Mouse (Mus musculus): ENCODE data around the gene Soat2. TPM values are rescaled to one million over a fixed set of nuclear protein-coding genes. Genes with fewer than 3 reads are reported as not detected.

Gene Soat2
- polyA plus RNA-seq, 1 experiment from 2014 or later, result 0.09 TPM

DNA sequence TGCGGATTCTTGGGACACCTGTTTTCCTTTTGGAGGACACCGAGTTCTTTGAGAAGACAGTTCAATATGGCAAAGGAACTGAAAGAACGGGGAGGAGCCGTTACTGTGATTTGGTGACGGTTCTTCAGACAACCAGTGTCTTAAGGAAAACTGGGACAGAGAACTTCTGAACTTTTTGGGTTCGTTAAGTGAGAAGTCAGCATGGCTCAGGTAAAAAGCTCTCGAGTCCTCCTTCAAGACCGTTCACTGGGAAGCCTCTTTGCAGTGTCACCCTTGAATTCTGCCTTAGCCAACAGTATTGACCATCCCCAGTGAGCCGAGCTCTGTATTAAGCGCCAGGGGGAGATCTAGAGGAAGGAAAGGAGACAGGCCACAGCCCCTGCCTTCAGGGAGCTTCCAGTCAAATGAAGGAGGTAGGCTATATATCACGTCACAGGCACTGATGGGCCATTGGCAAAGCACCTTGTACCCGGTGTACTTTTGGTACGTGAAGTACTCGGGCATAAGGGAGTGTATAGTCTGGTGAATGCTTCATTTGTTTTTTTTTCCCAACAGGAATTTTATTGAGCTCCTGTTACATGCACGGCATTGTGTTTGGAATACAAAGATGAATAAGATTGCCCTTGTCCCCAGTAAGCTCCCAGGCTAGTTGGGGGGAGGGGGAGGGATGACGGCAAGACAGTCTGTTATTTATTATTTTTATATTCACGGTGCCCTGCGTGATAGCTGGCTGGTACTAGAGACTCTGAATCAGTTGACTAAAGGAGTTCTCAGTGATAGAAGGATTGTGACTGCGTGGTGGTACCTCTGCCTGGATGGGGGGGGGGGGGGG, 54.6 kb downstream of the Soat2 start, which contains the start of gene Csad:
Gene Csad, minus strand, starts transcription at position 51 of the 832 bp plus-strand sequence.
- 68% methylated on average over 19 of the region's 19 CpGs for WGBS
- DNase-seq (ENCODE audit: low spot score), result no peak
- no peaks in the 10 kb centered on the region for H3K27me3 ChIP-seq (replicated peaks; ENCODE audit: low read depth, poor library complexity, severe bottlenecking)
- H3K9me3 ChIP-seq, result no peaks in the 10 kb centered on the region
- peak within 1 kb of the TSS; percentile 88 for H3K4me3 ChIP-seq
- peak within 1 kb of the TSS; percentile 99 for H3K27ac ChIP-seq (replicated peaks)
- H3K36me3 ChIP-seq (replicated peaks), result peaks cover 59% of the 10 kb centered on the region
- H3K4me1 ChIP-seq, result peaks cover 33% of the 10 kb centered on the region

- H3K4me3 ChIP-seq, result peak overlapping the region; percentile 88
- H3K36me3 ChIP-seq (replicated peaks), result peaks cover 63% of the 10 kb centered on the region
Observed at GRCm38 (mm10) chr15:102205779-102206178, 55.5 kb downstream of the Soat2 start.

GRCm38 (mm10) chr15:102207351-102207750, 57.0 kb downstream of the Soat2 start:
- no peak for DNase-seq (ENCODE audit: low spot score)
- 91% methylated on average over 3 of the region's 3 CpGs for whole genome bisulfite sequencing
- no peaks in the 10 kb centered on the region for H3K27me3 ChIP-seq (replicated peaks; ENCODE audit: low read depth, poor library complexity, severe bottlenecking)
- H3K27ac ChIP-seq (replicated peaks), result no peak overlapping the region
- peaks cover 78% of the 10 kb centered on the region for H3K36me3 ChIP-seq (replicated peaks)
- H3K4me3 ChIP-seq, result no peak overlapping the region
- H3K9me3 ChIP-seq, result no peaks in the 10 kb centered on the region
- H3K4me1 ChIP-seq, result peaks cover 30% of the 10 kb centered on the region

More at GRCm38 (mm10) chr15:102205779-102206178, 55.5 kb downstream of the Soat2 start:
- H3K27me3 ChIP-seq (replicated peaks; ENCODE audit: low read depth, poor library complexity, severe bottlenecking), result no peaks in the 10 kb centered on the region
- no peaks in the 10 kb centered on the region for H3K9me3 ChIP-seq
- peak overlapping the region; percentile 27; the same call in 1 of the 2 replicates for H3K27ac ChIP-seq (replicated peaks)
- H3K4me1 ChIP-seq, result peaks cover 33% of the 10 kb centered on the region
- DNase-seq (ENCODE audit: low spot score), result no peak
- WGBS, result 84% methylated on average over 8 of the region's 8 CpGs

GRCm38 (mm10) chr15:102208092-102208561, 57.8 kb downstream of the Soat2 start:
- WGBS, result 92% methylated on average over 9 of the region's 9 CpGs
- Histone ChIP-seq H3K4me3 (no peak overlapping the region), H3K27me3 (replicated peaks; ENCODE audit: low read depth, poor library complexity, severe bottlenecking) (no peaks in the 10 kb centered on the region), H3K36me3 (replicated peaks) (peaks cover 86% of the 10 kb centered on the region), H3K4me1 (peaks cover 24% of the 10 kb centered on the region), H3K9me3 (no peaks in the 10 kb centered on the region), H3K27ac (replicated peaks) (no peak overlapping the region)
- DNase-seq (ENCODE audit: low spot score), result no peak

DNA sequence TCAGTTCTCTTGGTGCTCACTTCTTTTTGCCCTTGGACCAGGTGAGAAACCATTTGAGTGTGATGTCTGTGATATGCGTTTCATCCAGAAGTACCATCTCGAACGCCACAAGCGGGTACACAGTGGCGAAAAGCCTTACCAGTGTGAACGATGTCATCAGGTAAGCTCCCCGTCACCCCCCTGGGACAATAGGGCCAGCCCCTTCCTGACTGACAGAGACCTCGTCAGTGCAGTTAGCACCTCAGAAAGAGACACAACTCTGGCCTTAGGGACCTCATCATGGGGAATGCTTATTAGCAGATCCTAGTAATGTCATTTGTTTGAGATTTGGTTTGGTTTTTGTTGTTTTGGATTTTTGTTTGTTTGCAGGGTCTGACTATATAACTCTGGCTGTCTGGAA, 58.8 kb downstream of the Soat2 start:
- no peaks in the 10 kb centered on the region for H3K27me3 ChIP-seq (replicated peaks; ENCODE audit: low read depth, poor library complexity, severe bottlenecking)
- no peak overlapping the region for H3K4me3 ChIP-seq
- H3K36me3 ChIP-seq (replicated peaks), result peaks cover 95% of the 10 kb centered on the region
- no peaks in the 10 kb centered on the region for H3K9me3 ChIP-seq
- H3K27ac ChIP-seq (replicated peaks), result no peak overlapping the region
- no peak for DNase-seq (ENCODE audit: low spot score)
- WGBS, result 93% methylated on average over 8 of the region's 8 CpGs
- peaks cover 23% of the 10 kb centered on the region for H3K4me1 ChIP-seq

DNA sequence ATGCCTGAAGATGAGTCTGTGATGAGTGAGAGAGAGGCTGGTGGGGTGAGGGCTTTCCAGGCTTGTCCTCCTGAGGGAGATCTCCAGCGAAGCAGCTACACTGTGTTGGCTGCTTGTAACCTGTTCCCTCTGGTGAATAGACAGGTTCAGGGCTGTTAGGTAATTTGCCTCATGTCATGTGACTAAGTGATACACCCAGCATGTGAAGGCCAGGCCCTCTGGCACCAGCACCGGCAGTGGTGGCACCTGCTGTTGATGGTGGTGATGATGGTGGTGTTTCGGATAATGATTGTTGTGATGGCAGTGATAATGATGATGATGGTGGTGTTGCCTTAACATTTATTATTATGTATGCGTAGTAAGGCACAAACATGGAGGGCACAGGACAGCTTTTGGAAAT, 60.5 kb downstream of the Soat2 start:
- no peaks in the 10 kb centered on the region for H3K9me3 ChIP-seq
- H3K4me1 ChIP-seq, result peaks cover 6% of the 10 kb centered on the region
- WGBS, result 95% methylated on average over 4 of the region's 4 CpGs
- peaks cover 98% of the 10 kb centered on the region for H3K36me3 ChIP-seq (replicated peaks)
- no peaks in the 10 kb centered on the region for H3K27me3 ChIP-seq (replicated peaks; ENCODE audit: low read depth, poor library complexity, severe bottlenecking)
- no peak overlapping the region for H3K27ac ChIP-seq (replicated peaks)
- no peak overlapping the region for H3K4me3 ChIP-seq
- DNase-seq (ENCODE audit: low spot score), result no peak

GRCm38 (mm10) chr15:102211895-102212294, 61.6 kb downstream of the Soat2 start:
- Histone ChIP-seq H3K27ac (replicated peaks) (no peak overlapping the region), H3K27me3 (replicated peaks; ENCODE audit: low read depth, poor library complexity, severe bottlenecking) (no peaks in the 10 kb centered on the region), H3K4me1 (0 out of 2 replicates have a peak, but pooled peaks cover 2% of the 10 kb centered on the region), H3K9me3 (no peaks in the 10 kb centered on the region), H3K36me3 (replicated peaks) (peaks cover 98% of the 10 kb centered on the region), H3K4me3 (no peak overlapping the region)
- no peak for DNase-seq (ENCODE audit: low spot score)
- WGBS, result 87% methylated on average over 6 of the region's 6 CpGs

Other genes with a start within 250 kb of the Soat2 start
- not detected in 2 replicates for gene Krt4, start 225.8 kb upstream of the Soat2 start, polyA plus RNA-seq (2016; fragmentation: Nextera tagmentation; extraction: Ambion mirVana)
- gene Krt79, start 210.2 kb upstream of the Soat2 start, polyA plus RNA-seq (2016; fragmentation: Nextera tagmentation; extraction: Ambion mirVana), result 0.20 and 0.49 TPM in 2 replicates
- gene Krt78, start 196.2 kb upstream of the Soat2 start, polyA plus RNA-seq (2016; fragmentation: Nextera tagmentation; extraction: Ambion mirVana), result not detected in 2 replicates
- gene Krt8, start 146.0 kb upstream of the Soat2 start, polyA plus RNA-seq (2016; fragmentation: Nextera tagmentation; extraction: Ambion mirVana), result 86.3 and 91.9 TPM in 2 replicates
- gene Krt18, start 122.3 kb upstream of the Soat2 start, polyA plus RNA-seq (2016; fragmentation: Nextera tagmentation; extraction: Ambion mirVana), result 95.2 and 101 TPM in 2 replicates
- 133 and 136 TPM in 2 replicates for gene Eif4b, start 76.8 kb upstream of the Soat2 start, polyA plus RNA-seq (2016; fragmentation: Nextera tagmentation; extraction: Ambion mirVana)
- 12.3 and 14.9 TPM in 2 replicates for gene Tns2, start 50.1 kb upstream of the Soat2 start, polyA plus RNA-seq (2016; fragmentation: Nextera tagmentation; extraction: Ambion mirVana)
- gene Spryd3, start 14.3 kb upstream of the Soat2 start, polyA plus RNA-seq (2016; fragmentation: Nextera tagmentation; extraction: Ambion mirVana), result 12.7 and 13.2 TPM in 2 replicates
- gene Igfbp6, start 6.2 kb upstream of the Soat2 start, polyA plus RNA-seq (2016; fragmentation: Nextera tagmentation; extraction: Ambion mirVana), result 0.26 and 0.36 TPM in 2 replicates
- gene Zfp740, start 52.7 kb downstream of the Soat2 start, polyA plus RNA-seq (2016; fragmentation: Nextera tagmentation; extraction: Ambion mirVana), result 77.6 and 79.3 TPM in 2 replicates
- gene Csad, start 54.2 kb downstream of the Soat2 start, polyA plus RNA-seq (2016; fragmentation: Nextera tagmentation; extraction: Ambion mirVana), result 48.6 and 48.7 TPM in 2 replicates
- gene Itgb7, start 81.4 kb downstream of the Soat2 start, polyA plus RNA-seq (2016; fragmentation: Nextera tagmentation; extraction: Ambion mirVana), result 1.1 and 1.6 TPM in 2 replicates
- 77.8 and 90.2 TPM in 2 replicates for gene Rarg, start 107.0 kb downstream of the Soat2 start, polyA plus RNA-seq (2016; fragmentation: Nextera tagmentation; extraction: Ambion mirVana)
- gene Gm9918, start 120.0 kb downstream of the Soat2 start, polyA plus RNA-seq (2016; fragmentation: Nextera tagmentation; extraction: Ambion mirVana), result 0.75 and 1.3 TPM in 2 replicates
- gene Mfsd5, start 128.9 kb downstream of the Soat2 start, polyA plus RNA-seq (2016; fragmentation: Nextera tagmentation; extraction: Ambion mirVana), result 63.2 and 66.4 TPM in 2 replicates
- gene Espl1, start 145.7 kb downstream of the Soat2 start, polyA plus RNA-seq (2016; fragmentation: Nextera tagmentation; extraction: Ambion mirVana), result 55.4 and 57.6 TPM in 2 replicates
- 353 and 356 TPM in 2 replicates for gene Pfdn5, start 175.6 kb downstream of the Soat2 start, polyA plus RNA-seq (2016; fragmentation: Nextera tagmentation; extraction: Ambion mirVana)
- 123 and 126 TPM in 2 replicates for gene Myg1, start 181.2 kb downstream of the Soat2 start, polyA plus RNA-seq (2016; fragmentation: Nextera tagmentation; extraction: Ambion mirVana)
- gene Aaas, start 200.2 kb downstream of the Soat2 start, polyA plus RNA-seq (2016; fragmentation: Nextera tagmentation; extraction: Ambion mirVana), result 135 and 137 TPM in 2 replicates
- 1.4 and 1.7 TPM in 2 replicates for gene Sp7, start 216.7 kb downstream of the Soat2 start, polyA plus RNA-seq (2016; fragmentation: Nextera tagmentation; extraction: Ambion mirVana)